Mouse (Mus musculus) ES-E14 (cell line): ENCODE measurements around the gene Tmem72. TPM values are rescaled to one million over a fixed set of nuclear protein-coding genes. Genes with fewer than 3 reads are reported as not detected.

Source experiments
- DNase-seq: peaks from one replicate; pipeline ENCODE4 v3.0.0-alpha.2; 2013; ENCODE audit warnings: low read depth, low spot score
- H3K27ac ChIP-seq: 2 replicates; pipeline ENCODE4 v1.5.1; 2012; ENCODE audit warnings: low read depth, mild to moderate bottlenecking, low read length, moderate library complexity, mixed read lengths; ENCODE audit not compliant: poor library complexity, insufficient read depth, severe bottlenecking
- H3K36me3 ChIP-seq: 2 replicates; pipeline ENCODE4 v1.6.1; 2012; ENCODE audit warnings: mild to moderate bottlenecking, low read length, moderate library complexity, mixed read lengths; ENCODE audit not compliant: control insufficient read depth, poor library complexity, insufficient read depth, severe bottlenecking
- H3K4me1 ChIP-seq, 2 experiments: fragments of 150-350 bp in 1 of 2; sonication (generic) in 1 of 2; 2 replicates each; pipeline ENCODE4 v1.6.1; 2012; ENCODE audit warnings: low read length in 2 of 2, mild to moderate bottlenecking in 1 of 2, mixed read lengths in 1 of 2; ENCODE audit not compliant: control insufficient read depth in 2 of 2, insufficient read depth in 2 of 2, poor library complexity in 1 of 2
- H3K4me3 ChIP-seq, 2 experiments: fragments of 150-350 bp in 1 of 2; sonication (generic) in 1 of 2; 2 replicates each; pipeline ENCODE4 v1.5.1; 2012; ENCODE audit warnings: low read length in 2 of 2, low read depth in 1 of 2, mild to moderate bottlenecking in 1 of 2, mixed read lengths in 1 of 2; ENCODE audit not compliant: insufficient read depth in 1 of 2, poor library complexity in 1 of 2, severe bottlenecking in 1 of 2
- H3K9ac ChIP-seq: 2 replicates; pipeline ENCODE4 v1.6.1; 2012; ENCODE audit warnings: low read depth, mild to moderate bottlenecking, low read length, mixed read lengths; ENCODE audit not compliant: poor library complexity, insufficient read depth, severe bottlenecking
- H3K9me3 ChIP-seq: fragments of 150-350 bp; sonication (generic); 2 replicates; pipeline ENCODE4 v1.6.1; 2012; ENCODE audit warnings: low read depth, mild to moderate bottlenecking, low read length; ENCODE audit not compliant: control insufficient read depth, insufficient read depth
- CHD2 ChIP-seq: IDR thresholded peaks from 2 replicates; pipeline ENCODE4 v1.6.1; 2014; ENCODE audit warnings: mild to moderate bottlenecking, low read depth, low read length, inconsistent platforms
- HCFC1 ChIP-seq: IDR thresholded peaks from 2 replicates; pipeline ENCODE4 v1.6.1; 2012; ENCODE audit warnings: low read length, inconsistent platforms, borderline replicate concordance; ENCODE audit not compliant: insufficient read depth
- MAFK ChIP-seq: IDR thresholded peaks from 2 replicates; pipeline ENCODE4 v1.6.1; 2014; ENCODE audit warnings: mild to moderate bottlenecking, low read depth, low read length, inconsistent platforms; ENCODE audit not compliant: insufficient read depth
- ZC3H11A ChIP-seq: IDR thresholded peaks from 2 replicates; pipeline ENCODE4 v1.6.1; 2012; ENCODE audit warnings: low read depth, mild to moderate bottlenecking, inconsistent platforms, low read length, borderline replicate concordance
- ZNF384 ChIP-seq: IDR thresholded peaks from 2 replicates; pipeline ENCODE4 v1.6.1; 2012; ENCODE audit warnings: low read depth, low read length, inconsistent platforms
- in situ Hi-C, 2 experiments: fragments of 600-800 bp; cut with MboI; formaldehyde crosslinking; loops; one replicate each; pipeline ENCODE4 v1.15.1; 2025; ENCODE audit warnings: low sequenced_read_pairs in 2 of 2, inconsistent platforms in 1 of 2; ENCODE audit not compliant: unreplicated experiment in 2 of 2
- total RNA-seq: library from RNA; depleted of rRNA; stranded (reverse); fragments of 300-350 nt; gene quantifications from 2 replicates; pipeline ENCODE4 v1.2.3, GENCODE M21; 2012

The Tmem72 gene
- total RNA-seq, 1 experiment = 0.62 TPM

DNA sequence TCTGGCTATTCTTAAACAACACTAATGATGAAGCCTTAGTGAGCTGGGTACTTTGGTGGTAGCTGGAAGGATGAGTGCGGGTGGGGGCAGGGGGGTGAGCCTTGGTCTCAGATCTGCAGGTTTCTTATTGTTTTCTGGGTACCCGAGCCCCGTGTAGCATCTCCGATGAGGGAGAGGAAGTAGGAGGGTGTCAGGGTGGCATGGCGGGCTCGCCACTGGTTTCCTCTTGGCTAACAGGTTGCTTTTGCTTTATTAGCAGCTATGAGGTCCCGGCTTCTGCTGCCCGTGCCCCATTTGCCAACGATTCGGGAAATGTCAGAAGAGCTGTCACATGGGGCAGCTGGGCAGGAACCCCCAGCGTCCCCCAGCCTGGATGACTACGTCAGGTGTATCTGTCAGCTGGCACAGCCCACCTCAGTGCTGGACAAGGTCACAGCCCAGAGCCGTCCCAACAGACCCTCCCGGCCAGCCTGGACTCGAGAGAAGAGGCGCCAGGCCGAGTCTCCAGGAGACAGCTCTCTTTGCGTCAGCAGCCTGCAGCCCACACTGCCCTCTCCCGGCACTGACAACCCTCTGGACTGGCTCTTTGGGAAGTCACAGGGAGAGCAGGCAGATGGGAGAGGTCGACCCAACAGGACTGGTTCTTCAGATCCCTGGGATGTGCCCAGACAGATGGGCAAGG lies 65.1 kb downstream of the Tmem72 start:
- TF ChIP-seq MAFK (no peak), CHD2 (no peak), ZC3H11A (no peak), ZNF384 (no peak), HCFC1 (no peak)
- Histone ChIP-seq H3K4me3 (no peak overlapping the region), H3K9me3 (no peaks in the 10 kb centered on the region), H3K36me3 (no peaks in the 10 kb centered on the region), H3K9ac (no peak overlapping the region), H3K27ac (no peak overlapping the region), H3K4me1 (no peaks in the 10 kb centered on the region)
- no peak for DNase-seq
- in situ Hi-C loops = loop anchor here in 1 of 2 experiments (5.0 kb wide), 1 partner anchor 46 kb away; no protein-coding TSS in a partner anchor

DNA sequence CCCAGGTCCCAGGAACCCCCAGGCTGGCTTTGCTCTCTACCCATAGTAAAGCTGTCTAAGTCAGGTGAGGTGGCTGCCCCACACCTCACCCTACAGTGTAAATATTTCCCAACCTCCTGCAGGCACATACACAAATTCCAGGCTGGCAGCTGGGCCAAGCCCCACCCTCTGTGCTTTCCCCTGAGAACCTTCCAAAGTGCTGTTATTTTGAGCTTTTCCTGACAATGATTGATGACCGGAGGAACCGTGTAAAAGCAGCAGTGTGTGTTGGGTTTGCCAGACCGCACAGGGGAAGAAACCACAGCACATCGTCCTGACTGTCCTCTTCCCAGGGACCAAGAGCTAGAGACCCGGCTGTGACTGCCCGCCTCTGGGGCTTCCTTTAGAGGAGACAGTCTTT lies 66.3 kb downstream of the Tmem72 start, which contains the start of gene Depp1:
Gene Depp1 (plus strand): TSS at position 204 of the 400 bp plus-strand sequence.
- Histone ChIP-seq H3K36me3 (no peaks in the 10 kb centered on the region), H3K9me3 (no peaks in the 10 kb centered on the region), H3K4me1 (no peaks in the 10 kb centered on the region), H3K4me3 (no peak within 1 kb of the TSS), H3K9ac (no peak within 1 kb of the TSS), H3K27ac (no peak within 1 kb of the TSS)
- in situ Hi-C loops = loop anchor here in 1 of 2 experiments (5.0 kb wide), 1 partner anchor 47 kb away; no protein-coding TSS in a partner anchor
- no peak for DNase-seq
- no peak for TF ChIP-seq ZNF384
- no peak for TF ChIP-seq MAFK
- TF ChIP-seq HCFC1 = no peak
- TF ChIP-seq ZC3H11A = no peak
- TF ChIP-seq CHD2 = no peak

DNA sequence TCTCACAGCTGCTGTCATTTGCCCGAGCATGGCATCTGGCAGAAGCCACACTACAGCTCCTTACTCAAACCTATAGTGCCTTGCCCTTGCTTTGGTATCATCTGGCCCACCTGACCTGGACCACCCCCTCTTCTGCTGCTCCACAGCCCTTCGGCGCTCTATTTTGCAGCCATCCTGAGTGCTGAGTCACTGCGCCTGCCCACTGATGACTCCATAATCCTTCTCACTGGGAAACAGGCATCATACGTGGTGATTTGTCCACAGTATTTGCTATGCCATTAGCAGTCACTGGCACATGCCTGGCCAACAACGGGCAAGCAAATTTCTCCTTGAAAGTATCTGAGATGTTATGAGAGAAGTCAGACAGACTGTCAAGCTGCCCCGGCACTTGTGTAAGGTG lies 66.9 kb downstream of the Tmem72 start:
- no peak overlapping the region for H3K9ac ChIP-seq
- H3K4me1 ChIP-seq = no peaks in the 10 kb centered on the region
- no peak overlapping the region for H3K4me3 ChIP-seq
- no peaks in the 10 kb centered on the region for H3K36me3 ChIP-seq
- H3K9me3 ChIP-seq = no peaks in the 10 kb centered on the region
- no peak overlapping the region for H3K27ac ChIP-seq
- no peak for DNase-seq
- TF ChIP-seq ZC3H11A (no peak), CHD2 (no peak), ZNF384 (no peak), HCFC1 (no peak)
- in situ Hi-C loops = loop anchor here in 1 of 2 experiments (5.0 kb wide), 1 partner anchor 47 kb away; no protein-coding TSS in a partner anchor

DNA sequence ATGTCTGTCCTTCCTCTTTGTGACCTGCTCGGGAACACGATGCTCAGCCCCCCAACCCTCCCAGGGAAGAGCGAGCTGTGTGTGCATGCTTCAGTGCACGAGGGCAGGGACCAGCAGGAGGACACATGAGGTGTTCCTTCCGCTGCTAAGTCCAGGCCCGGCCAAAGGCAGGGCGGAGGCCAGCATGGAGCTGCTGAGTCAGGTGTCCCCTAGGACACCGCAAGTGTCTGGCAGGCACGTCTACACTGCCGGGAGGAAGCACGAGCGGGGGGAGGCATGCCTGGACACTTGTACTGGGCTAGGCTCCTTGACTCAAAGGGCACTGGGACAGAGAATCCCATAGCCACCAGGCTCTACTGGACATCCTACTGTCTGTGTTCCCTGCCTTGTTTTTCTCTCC lies 69.0 kb downstream of the Tmem72 start:
- Histone ChIP-seq H3K36me3 (no peaks in the 10 kb centered on the region), H3K9me3 (no peaks in the 10 kb centered on the region), H3K27ac (no peak overlapping the region), H3K4me3 (no peak overlapping the region), H3K4me1 (peaks cover 0 to 2% of the 10 kb centered on the region in 2 experiments; a peak in 1 of 4 replicates), H3K9ac (no peak overlapping the region)
- in situ Hi-C loops = no loop called here
- DNase-seq = no peak
- TF ChIP-seq HCFC1 (no peak), ZC3H11A (no peak), ZNF384 (no peak), CHD2 (no peak), MAFK (no peak)

DNA sequence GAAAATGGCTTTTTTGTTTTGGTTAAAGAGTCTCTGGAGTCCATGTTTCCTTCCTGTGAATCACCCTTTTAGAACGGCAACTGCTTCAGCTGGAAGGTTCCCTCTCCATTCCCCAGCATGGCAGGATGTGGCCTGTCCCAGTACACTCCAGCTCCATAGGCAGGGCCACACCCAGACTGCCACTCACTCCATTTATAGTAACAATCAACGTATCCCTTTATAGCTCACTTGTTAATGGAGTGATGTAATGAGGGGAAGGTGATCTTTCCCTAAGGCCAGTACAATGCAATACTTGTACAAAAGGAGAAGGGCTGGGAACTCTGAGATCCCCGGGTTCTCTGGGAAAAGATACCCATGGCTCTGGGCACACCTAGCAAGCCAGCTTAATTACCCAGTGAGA lies 72.4 kb downstream of the Tmem72 start:
- H3K4me3 ChIP-seq = no peak overlapping the region
- no peak overlapping the region for H3K27ac ChIP-seq
- no peaks in the 10 kb centered on the region for H3K36me3 ChIP-seq
- TF ChIP-seq HCFC1 = no peak
- TF ChIP-seq MAFK = no peak
- TF ChIP-seq ZC3H11A = no peak
- TF ChIP-seq ZNF384 = no peak
- TF ChIP-seq CHD2 = no peak
- H3K4me1 ChIP-seq = peaks cover 2 to 3% of the 10 kb centered on the region in 2 experiments; a peak in 2 of 4 replicates
- H3K9me3 ChIP-seq = no peaks in the 10 kb centered on the region
- in situ Hi-C loops = no loop called here
- DNase-seq = no peak
- H3K9ac ChIP-seq = no peak overlapping the region
